In genomic region chr3:65435101-65435571, GRCm38 (mm10) we compare ENCODE assay signal across 15 mouse cellular contexts. TPM values are rescaled to one million over a fixed set of nuclear protein-coding genes. Genes with fewer than 3 reads are reported as not detected.
A peak's percentile ranks its signal among the peaks of the same experiment; 100 is the strongest.
DNase-seq lines count a peak whose midpoint lies in the region; ATAC-seq lines count a peak whose summit lies in the region.
"Had no signal": no experiment of that assay in that cellular context is flagged by ENCODE, and none has a peak within 500 bp of the region (broad histone marks: within the 10 kb centered on the region; RNA-seq: fewer than 3 reads in every experiment).

No protein-coding gene starts in this region.

- no peaks in the 10 kb centered on the region for H3K79me2 ChIP-seq in macrophage (ENCODE audit: inconsistent target)

- H3K27ac ChIP-seq in embryonic facial prominence, embryonic 14.5 days (replicated peaks; ENCODE audit: low read depth, low read length) = no peak overlapping the region
- no peak overlapping the region for H3K27ac ChIP-seq in embryonic facial prominence, embryonic 10.5 days (replicated peaks)
- H3K27ac ChIP-seq in macrophage = peak overlapping the region; percentile 62
- no peak overlapping the region for H3K27ac ChIP-seq in midbrain, embryonic 15.5 days
- H3K27ac ChIP-seq: hindbrain, embryonic 14.5 days had no signal

- WGBS in embryonic facial prominence, embryonic 14.5 days = 72% methylated on average over 11 of the region's 11 CpGs
- 88% methylated on average over 11 of the region's 11 CpGs for WGBS in embryonic facial prominence, embryonic 10.5 days
- 7% methylated on average over 11 of the region's 11 CpGs for WGBS in macrophage (ENCODE audit: missing documents)
- WGBS in midbrain, embryonic 15.5 days = 82% methylated on average over 11 of the region's 11 CpGs

- peaks cover 8% of the 10 kb centered on the region; the same call in 1 of the 2 replicates for H3K9me3 ChIP-seq in embryonic facial prominence, embryonic 14.5 days (ENCODE audit: control insufficient read depth, low read length)
- H3K9me3 ChIP-seq in embryonic facial prominence, embryonic 10.5 days = no peaks in the 10 kb centered on the region
- H3K9me3 ChIP-seq in midbrain, embryonic 15.5 days = no peaks in the 10 kb centered on the region

- H3K4me1 ChIP-seq in embryonic facial prominence, embryonic 14.5 days (ENCODE audit: control insufficient read depth, insufficient read depth, low read length) = no peaks in the 10 kb centered on the region
- H3K4me1 ChIP-seq in embryonic facial prominence, embryonic 10.5 days = no peaks in the 10 kb centered on the region
- no peaks in the 10 kb centered on the region for H3K4me1 ChIP-seq in midbrain, embryonic 15.5 days

- H3K27me3 ChIP-seq in embryonic facial prominence, embryonic 14.5 days (replicated peaks; ENCODE audit: control insufficient read depth, insufficient read depth, low read length) = no peaks in the 10 kb centered on the region
- no peaks in the 10 kb centered on the region for H3K27me3 ChIP-seq in embryonic facial prominence, embryonic 10.5 days (replicated peaks; ENCODE audit: low read depth, poor library complexity, severe bottlenecking)
- H3K27me3 ChIP-seq in midbrain, embryonic 15.5 days (replicated peaks) = no peaks in the 10 kb centered on the region

- no peak overlapping the region for H3K4me2 ChIP-seq in embryonic facial prominence, embryonic 14.5 days (ENCODE audit: low read depth, low read length)
- no peak overlapping the region for H3K4me2 ChIP-seq in midbrain, embryonic 15.5 days
- H3K4me2 ChIP-seq: hindbrain, embryonic 14.5 days; lung, embryonic 14.5 days had no signal

- H3K36me3 ChIP-seq in embryonic facial prominence, embryonic 14.5 days (ENCODE audit: control insufficient read depth, insufficient read depth, low read length) = no peaks in the 10 kb centered on the region
- no peaks in the 10 kb centered on the region for H3K36me3 ChIP-seq in embryonic facial prominence, embryonic 10.5 days (replicated peaks)
- H3K36me3 ChIP-seq in macrophage (ENCODE audit: inconsistent target) = no peaks in the 10 kb centered on the region
- H3K36me3 ChIP-seq in midbrain, embryonic 15.5 days (replicated peaks) = no peaks in the 10 kb centered on the region

- no peak overlapping the region for H3K4me3 ChIP-seq in embryonic facial prominence, embryonic 14.5 days (ENCODE audit: low read depth, low read length)
- H3K4me3 ChIP-seq in embryonic facial prominence, embryonic 10.5 days = no peak overlapping the region
- H3K4me3 ChIP-seq in macrophage (ENCODE audit: inconsistent target) = peak overlapping the region; percentile 5; the same call in 1 of the 2 replicates
- H3K4me3 ChIP-seq in midbrain, embryonic 15.5 days = no peak overlapping the region

- H3K9ac ChIP-seq in embryonic facial prominence, embryonic 14.5 days (ENCODE audit: low read depth, low read length) = no peak overlapping the region
- H3K9ac ChIP-seq in midbrain, embryonic 15.5 days = no peak overlapping the region
- H3K9ac ChIP-seq: hindbrain, embryonic 14.5 days; lung, embryonic 14.5 days had no signal

- DNase-seq in embryonic facial prominence, embryonic 14.5 days (ENCODE audit: low spot score) = peak; percentile 71
- DNase-seq in embryonic facial prominence, embryonic 10.5 days (ENCODE audit: low spot score) = no peak
- peak; percentile 12 for DNase-seq in 3T3-L1 (ENCODE audit: low read depth, low spot score)
- peak; percentile 71 for DNase-seq in R1 (ENCODE audit: low read depth, low spot score)
- DNase-seq in layer of hippocampus, adult 18-20 months (ENCODE audit: low spot score in 2 of 2) = no peak
- DNase-seq: B cell, adult 2 months; cerebellum, adult 8-10 months; kidney, postnatal 14 days; lung, embryonic 14.5 days; thymus, postnatal 25 days had no signal

- ATAC-seq in embryonic facial prominence, embryonic 14.5 days (ENCODE audit: low read depth) = peak; percentile 53; the same call in 1 of the 2 replicates
- ATAC-seq in midbrain, embryonic 15.5 days (replicated peaks) = no peak
- no peak for ATAC-seq in cerebellum, adult (ENCODE audit: insufficient number of reproducible peaks, low FRiP score, low TSS enrichment)
- ATAC-seq: midbrain, embryonic 16.5 days had no signal

RNA-seq across cellular contexts. Expression of gene Ssr3, which starts 42.7 kb away (rescaled TPM):
- polyA plus RNA-seq in embryonic facial prominence, embryonic 14.5 days (2014; fragmentation: Nextera tagmentation; extraction: Ambion mirVana) = 337 and 349 TPM in 2 replicates
- polyA plus RNA-seq in embryonic facial prominence, embryonic 10.5 days (2016; fragmentation: Nextera tagmentation; extraction: Ambion mirVana) = 226 and 227 TPM in 2 replicates
- 100 to 1,000 TPM in 15 of 26 experiments, 10 to 100 TPM in 11; 61.1 to 189 (median 109) TPM for total RNA-seq in macrophage (2018; cell fraction: chromatin; rRNA removed)
- total RNA-seq in macrophage (2018; cell fraction: cytosol; rRNA removed) = 100 to 1,000 TPM; 163 to 229 (median 186) TPM
- 100 to 1,000 TPM; 108 to 324 (median 192) TPM for total RNA-seq in macrophage (2018; cell fraction: nucleus; rRNA removed)
- 181 to 216 TPM (median 203 TPM) in 3 replicates for polyA plus RNA-seq in macrophage (2018)
- 100 to 1,000 TPM; 110 to 115 TPM for total RNA-seq in layer of hippocampus, adult 18-20 months (2021)
- 153 and 154 TPM in 2 replicates for polyA plus RNA-seq in midbrain, embryonic 15.5 days (2015; fragmentation: Nextera tagmentation; extraction: Ambion mirVana)

Comparison
In these comparisons a context has a peak if more than half of its experiments do, and no peak if none do; other contexts are left out.
1. DNase-seq: peak in embryonic facial prominence, embryonic 14.5 days (single experiment), 3T3-L1 (single experiment) and R1 (single experiment); none in embryonic facial prominence, embryonic 10.5 days (single experiment) and layer of hippocampus, adult 18-20 months (0 of 2).